Mouse (Mus musculus): ENCODE data around the gene Zcrb1. TPM values are rescaled to one million over a fixed set of nuclear protein-coding genes. Genes with fewer than 3 reads are reported as not detected.

Gene Zcrb1
- polyA plus RNA-seq, 1 experiment from 2014 or later, result 148 TPM

DNA sequence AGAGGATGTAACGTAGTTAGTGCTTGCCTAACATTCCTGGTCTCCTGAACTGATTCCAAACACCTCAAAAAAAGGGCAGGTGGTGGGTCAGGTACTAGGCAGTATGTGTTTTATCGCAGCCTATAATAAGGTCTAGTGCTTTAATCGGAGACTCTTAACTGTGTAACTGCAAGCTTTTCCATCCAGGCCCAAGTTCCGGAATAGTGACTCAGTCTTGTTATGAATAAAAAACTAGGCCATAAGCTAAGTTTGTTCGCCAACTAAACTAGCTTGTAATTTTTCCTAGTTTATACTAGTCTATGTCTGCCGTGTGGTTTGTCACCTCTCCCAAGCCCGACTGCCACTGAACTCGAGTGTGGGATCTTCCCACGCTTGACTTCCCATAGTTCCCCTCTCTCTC lies 16.3 kb upstream of the Zcrb1 start:
- 95% methylated on average over 9 of the region's 9 CpGs for WGBS
- Histone ChIP-seq H3K36me3 (ENCODE audit: control insufficient read depth, insufficient read depth, low read length) (peaks cover 23% of the 10 kb centered on the region), H3K4me3 (replicated peaks; ENCODE audit: low read depth, low read length) (no peak overlapping the region), H3K9ac (replicated peaks; ENCODE audit: low read length) (no peak overlapping the region), H3K27ac (replicated peaks; ENCODE audit: low read depth, low read length) (no peak overlapping the region), H3K9me3 (ENCODE audit: control insufficient read depth, low read length) (no peaks in the 10 kb centered on the region), H3K4me1 (ENCODE audit: control insufficient read depth, insufficient read depth, low read length) (no peaks in the 10 kb centered on the region), H3K4me2 (ENCODE audit: low read length) (no peak overlapping the region), H3K27me3 (ENCODE audit: control insufficient read depth, insufficient read depth, low read length) (no peaks in the 10 kb centered on the region)
- no peak for ATAC-seq (ENCODE audit: low FRiP score, low TSS enrichment)
- no peak for DNase-seq

DNA sequence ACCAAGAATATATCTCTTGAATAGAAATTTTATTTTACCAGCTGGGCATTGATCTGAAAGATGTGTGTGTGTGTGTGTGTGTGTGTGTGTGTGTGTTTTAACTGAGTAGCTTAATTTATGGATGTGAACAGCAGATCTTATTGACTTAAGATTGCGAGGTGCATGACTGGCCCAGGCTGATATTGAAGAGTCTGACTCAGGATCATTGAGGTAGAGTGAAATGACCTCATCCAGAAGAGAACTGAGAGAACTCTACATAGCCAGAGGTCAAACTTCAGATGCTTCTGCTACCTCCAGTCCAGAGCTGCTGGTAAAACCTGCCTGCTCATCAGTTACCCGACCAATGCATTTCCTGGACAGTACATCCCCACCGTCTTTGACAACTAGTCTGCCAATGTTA lies 14.3 kb upstream of the Zcrb1 start:
- H3K9ac ChIP-seq (replicated peaks; ENCODE audit: low read length), result no peak overlapping the region
- 97% methylated on average over 3 of the region's 3 CpGs for WGBS
- H3K27me3 ChIP-seq (ENCODE audit: control insufficient read depth, insufficient read depth, low read length), result no peaks in the 10 kb centered on the region
- H3K4me3 ChIP-seq (replicated peaks; ENCODE audit: low read depth, low read length), result no peak overlapping the region
- no peak overlapping the region for H3K27ac ChIP-seq (replicated peaks; ENCODE audit: low read depth, low read length)
- ATAC-seq (ENCODE audit: low FRiP score, low TSS enrichment) (no peak), DNase-seq (no peak)
- H3K4me1 ChIP-seq (ENCODE audit: control insufficient read depth, insufficient read depth, low read length), result no peaks in the 10 kb centered on the region
- no peak overlapping the region for H3K4me2 ChIP-seq (ENCODE audit: low read length)
- H3K9me3 ChIP-seq (ENCODE audit: control insufficient read depth, low read length), result no peaks in the 10 kb centered on the region
- H3K36me3 ChIP-seq (ENCODE audit: control insufficient read depth, insufficient read depth, low read length), result peaks cover 23% of the 10 kb centered on the region

- Histone ChIP-seq H3K27me3 (ENCODE audit: control insufficient read depth, insufficient read depth, low read length) (no peaks in the 10 kb centered on the region), H3K4me3 (replicated peaks; ENCODE audit: low read depth, low read length) (no peak overlapping the region), H3K4me1 (ENCODE audit: control insufficient read depth, insufficient read depth, low read length) (no peaks in the 10 kb centered on the region), H3K27ac (replicated peaks; ENCODE audit: low read depth, low read length) (no peak overlapping the region), H3K9ac (replicated peaks; ENCODE audit: low read length) (no peak overlapping the region), H3K9me3 (ENCODE audit: control insufficient read depth, low read length) (no peaks in the 10 kb centered on the region), H3K36me3 (ENCODE audit: control insufficient read depth, insufficient read depth, low read length) (peaks cover 16% of the 10 kb centered on the region), H3K4me2 (ENCODE audit: low read length) (no peak overlapping the region)
- 95% methylated on average over 5 of the region's 5 CpGs for WGBS
- no peak for ATAC-seq (ENCODE audit: low FRiP score, low TSS enrichment)
- DNase-seq, result no peak
Measured at GRCm38 (mm10) chr15:93406492-93406891, 8.4 kb upstream of the Zcrb1 start.

GRCm38 (mm10) chr15:93405446-93405986 lies 7.4 kb upstream of the Zcrb1 start:
- Histone ChIP-seq H3K27ac (replicated peaks; ENCODE audit: low read depth, low read length) (no peak overlapping the region), H3K4me2 (ENCODE audit: low read length) (no peak overlapping the region), H3K9me3 (ENCODE audit: control insufficient read depth, low read length) (no peaks in the 10 kb centered on the region), H3K4me3 (replicated peaks; ENCODE audit: low read depth, low read length) (no peak overlapping the region), H3K4me1 (ENCODE audit: control insufficient read depth, insufficient read depth, low read length) (no peaks in the 10 kb centered on the region), H3K36me3 (ENCODE audit: control insufficient read depth, insufficient read depth, low read length) (peaks cover 10% of the 10 kb centered on the region; the same call in 1 of the 2 replicates), H3K9ac (replicated peaks; ENCODE audit: low read length) (no peak overlapping the region), H3K27me3 (ENCODE audit: control insufficient read depth, insufficient read depth, low read length) (no peaks in the 10 kb centered on the region)
- WGBS, result 95% methylated on average over 7 of the region's 7 CpGs
- ATAC-seq (ENCODE audit: low FRiP score, low TSS enrichment) (no peak), DNase-seq (no peak)

- Histone ChIP-seq H3K9ac (replicated peaks; ENCODE audit: low read length) (no peak overlapping the region), H3K9me3 (ENCODE audit: control insufficient read depth, low read length) (no peaks in the 10 kb centered on the region), H3K27me3 (ENCODE audit: control insufficient read depth, insufficient read depth, low read length) (no peaks in the 10 kb centered on the region), H3K4me2 (ENCODE audit: low read length) (no peak overlapping the region), H3K27ac (replicated peaks; ENCODE audit: low read depth, low read length) (no peak overlapping the region), H3K36me3 (ENCODE audit: control insufficient read depth, insufficient read depth, low read length) (peaks cover 4% of the 10 kb centered on the region; the same call in 1 of the 2 replicates), H3K4me3 (replicated peaks; ENCODE audit: low read depth, low read length) (no peak overlapping the region), H3K4me1 (ENCODE audit: control insufficient read depth, insufficient read depth, low read length) (peaks cover under 1% of the 10 kb centered on the region; the same call in 1 of the 2 replicates)
- DNase-seq (no peak), ATAC-seq (ENCODE audit: low FRiP score, low TSS enrichment) (no peak)
Measured at GRCm38 (mm10) chr15:93404849-93405248, 6.7 kb upstream of the Zcrb1 start.

DNA sequence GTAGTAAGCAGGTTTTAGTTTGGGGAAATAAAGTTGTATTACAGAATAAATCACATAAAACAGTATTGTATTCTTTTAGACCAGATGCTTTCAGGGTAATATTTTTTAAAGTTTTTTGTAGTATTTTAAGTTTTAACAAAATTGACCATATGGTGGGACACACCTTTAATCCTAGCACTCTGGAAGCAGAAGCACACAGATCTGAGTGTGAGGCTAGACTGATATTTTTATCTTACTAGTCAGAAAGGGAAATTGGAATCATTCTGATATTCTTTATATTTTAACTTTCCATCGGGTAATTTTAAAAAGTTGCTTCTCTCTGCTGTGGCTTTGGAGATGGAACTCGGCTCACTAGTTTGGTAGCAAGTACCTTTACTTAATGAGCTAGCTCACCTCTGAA lies 4.6 kb upstream of the Zcrb1 start:
- no peak overlapping the region for H3K27ac ChIP-seq (replicated peaks; ENCODE audit: low read depth, low read length)
- no peaks in the 10 kb centered on the region for H3K27me3 ChIP-seq (ENCODE audit: control insufficient read depth, insufficient read depth, low read length)
- no peak overlapping the region for H3K9ac ChIP-seq (replicated peaks; ENCODE audit: low read length)
- 94% methylated on average over 2 of the region's 2 CpGs for WGBS
- no peak overlapping the region for H3K4me2 ChIP-seq (ENCODE audit: low read length)
- H3K4me3 ChIP-seq (replicated peaks; ENCODE audit: low read depth, low read length), result no peak overlapping the region
- no peak for ATAC-seq (ENCODE audit: low FRiP score, low TSS enrichment)
- no peak for DNase-seq
- H3K36me3 ChIP-seq (ENCODE audit: control insufficient read depth, insufficient read depth, low read length), result peaks cover 4% of the 10 kb centered on the region; the same call in 1 of the 2 replicates
- H3K9me3 ChIP-seq (ENCODE audit: control insufficient read depth, low read length), result no peaks in the 10 kb centered on the region
- peaks cover 11% of the 10 kb centered on the region for H3K4me1 ChIP-seq (ENCODE audit: control insufficient read depth, insufficient read depth, low read length)

DNA sequence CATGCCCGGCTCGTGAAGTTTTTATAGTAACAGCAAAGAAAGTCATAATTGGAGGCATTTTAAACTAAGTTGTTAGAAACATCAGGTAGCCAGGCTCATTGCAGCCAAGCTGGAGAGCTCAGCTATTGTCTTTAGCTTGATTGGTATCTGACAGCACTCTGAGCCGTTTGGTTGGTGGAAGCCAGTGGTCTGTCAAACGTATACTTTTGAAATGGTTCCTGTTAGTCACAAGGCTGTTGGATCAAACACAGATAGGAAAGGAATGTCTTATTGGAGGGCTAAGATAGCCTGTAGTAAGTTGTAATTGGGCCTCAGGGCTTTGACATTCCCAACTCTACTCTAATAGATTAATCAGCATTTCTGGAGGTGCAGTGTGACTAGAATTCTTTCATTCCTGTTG lies 3.3 kb upstream of the Zcrb1 start:
- ATAC-seq (ENCODE audit: low FRiP score, low TSS enrichment) (no peak), DNase-seq (no peak)
- Histone ChIP-seq H3K27ac (replicated peaks; ENCODE audit: low read depth, low read length) (no peak overlapping the region), H3K4me2 (ENCODE audit: low read length) (no peak overlapping the region), H3K27me3 (ENCODE audit: control insufficient read depth, insufficient read depth, low read length) (no peaks in the 10 kb centered on the region), H3K4me3 (replicated peaks; ENCODE audit: low read depth, low read length) (no peak overlapping the region), H3K9ac (replicated peaks; ENCODE audit: low read length) (no peak overlapping the region), H3K9me3 (ENCODE audit: control insufficient read depth, low read length) (no peaks in the 10 kb centered on the region), H3K4me1 (ENCODE audit: control insufficient read depth, insufficient read depth, low read length) (peaks cover 14% of the 10 kb centered on the region), H3K36me3 (ENCODE audit: control insufficient read depth, insufficient read depth, low read length) (peaks cover 2% of the 10 kb centered on the region; the same call in 1 of the 2 replicates)
- WGBS, result 87% methylated on average over 4 of the region's 4 CpGs

DNA sequence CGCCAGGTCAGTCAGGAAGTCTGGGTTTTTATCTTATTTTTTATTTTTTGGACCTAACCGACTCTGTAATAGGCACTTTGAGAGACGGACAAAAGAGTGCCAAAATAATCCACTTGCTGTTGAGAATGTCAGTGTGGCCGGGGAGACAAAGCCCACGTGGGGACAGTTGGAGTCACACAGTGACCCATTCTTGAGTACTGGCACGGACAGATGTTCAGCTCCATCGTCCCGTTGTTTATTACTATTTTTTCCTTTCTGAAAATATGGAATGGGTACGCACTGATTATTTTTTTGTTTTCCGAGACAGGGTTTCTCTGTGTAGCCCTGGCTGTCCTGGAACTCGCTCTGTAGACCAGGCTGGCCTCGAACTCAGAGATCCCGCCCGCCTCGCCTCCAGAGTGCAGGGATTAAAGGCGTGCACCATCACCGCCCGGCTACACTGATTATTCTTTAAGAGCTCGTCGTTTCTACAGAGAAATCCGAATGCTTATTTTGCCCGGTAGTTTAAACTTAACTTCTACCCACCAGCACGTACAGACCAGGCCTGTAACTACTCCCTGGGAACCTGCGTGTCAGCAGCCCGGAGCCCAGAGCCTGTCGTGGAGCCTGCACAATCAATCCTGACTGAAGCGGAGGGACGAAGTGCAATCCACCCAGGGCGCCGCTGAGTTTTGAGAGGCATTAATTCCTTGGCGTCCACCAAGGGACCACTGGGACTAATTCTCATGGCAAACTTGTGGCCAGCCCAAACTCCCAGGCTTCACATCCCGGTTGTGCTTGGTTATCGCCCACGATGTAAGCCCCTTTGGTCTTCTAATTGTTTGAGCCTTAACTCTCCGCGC lies 786 bp upstream of the Zcrb1 start:
- H3K4me2 ChIP-seq (ENCODE audit: low read length), result peak overlapping the region; percentile 84
- peak overlapping the region; percentile 98 for H3K4me3 ChIP-seq (replicated peaks; ENCODE audit: low read depth, low read length)
- 1% methylated on average over 36 of the region's 36 CpGs for WGBS
- peak; percentile 24 for DNase-seq
- peaks cover 17% of the 10 kb centered on the region for H3K36me3 ChIP-seq (ENCODE audit: control insufficient read depth, insufficient read depth, low read length)
- H3K9ac ChIP-seq (replicated peaks; ENCODE audit: low read length), result peak overlapping the region; percentile 93
- H3K27me3 ChIP-seq (ENCODE audit: control insufficient read depth, insufficient read depth, low read length), result no peaks in the 10 kb centered on the region
- ATAC-seq (ENCODE audit: low FRiP score, low TSS enrichment), result 0 out of 2 replicates have a peak, but pooled peaks have one; percentile 38
- peaks cover 15% of the 10 kb centered on the region for H3K4me1 ChIP-seq (ENCODE audit: control insufficient read depth, insufficient read depth, low read length)
- H3K27ac ChIP-seq (replicated peaks; ENCODE audit: low read depth, low read length), result peak overlapping the region; percentile 92
- H3K9me3 ChIP-seq (ENCODE audit: control insufficient read depth, low read length), result no peaks in the 10 kb centered on the region

DNA sequence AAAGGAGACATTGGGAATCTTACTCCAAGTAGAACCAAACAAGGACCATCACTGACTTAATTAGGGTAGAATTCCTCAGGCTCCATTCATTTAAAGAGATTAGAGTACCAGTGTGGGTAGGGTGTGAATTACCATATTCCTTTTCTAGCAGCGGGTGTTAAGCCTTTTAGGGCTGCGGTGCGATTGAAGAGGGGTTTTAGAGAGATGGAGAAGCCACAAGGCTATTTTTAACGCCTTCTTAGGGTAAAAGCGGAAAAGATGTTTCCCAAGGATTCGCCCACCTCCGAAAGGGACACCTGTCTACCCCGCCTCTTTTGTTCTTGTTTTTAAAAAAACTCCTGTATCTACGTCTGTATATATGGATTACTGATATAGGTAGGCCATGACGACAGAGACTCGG lies 865 bp downstream of the Zcrb1 start:
- ATAC-seq (ENCODE audit: low FRiP score, low TSS enrichment) (no peak), DNase-seq (peak; percentile 19)
- whole genome bisulfite sequencing, result under 1% methylated on average over 11 of the region's 11 CpGs
- Histone ChIP-seq H3K4me1 (ENCODE audit: control insufficient read depth, insufficient read depth, low read length) (peaks cover 15% of the 10 kb centered on the region), H3K27ac (replicated peaks; ENCODE audit: low read depth, low read length) (no peak overlapping the region), H3K9me3 (ENCODE audit: control insufficient read depth, low read length) (no peaks in the 10 kb centered on the region), H3K9ac (replicated peaks; ENCODE audit: low read length) (peak overlapping the region; percentile 93), H3K27me3 (ENCODE audit: control insufficient read depth, insufficient read depth, low read length) (no peaks in the 10 kb centered on the region), H3K4me2 (ENCODE audit: low read length) (peak overlapping the region; percentile 84), H3K4me3 (replicated peaks; ENCODE audit: low read depth, low read length) (peak overlapping the region; percentile 98), H3K36me3 (ENCODE audit: control insufficient read depth, insufficient read depth, low read length) (peaks cover 33% of the 10 kb centered on the region)
